Mouse (Mus musculus) MEL (cell line): Measurements from ENCODE around the gene Spef2. TPM values are rescaled to one million over a fixed set of nuclear protein-coding genes. Genes with fewer than 3 reads are reported as not detected.

Source experiments
- DNase-seq: peaks from one replicate; pipeline ENCODE4 v3.0.0; 2011; ENCODE audit warnings: low read depth, low spot score
- H3K27ac ChIP-seq: 2 replicates; pipeline ENCODE4 v1.5.1; 2012; ENCODE audit warnings: low read depth, mild to moderate bottlenecking, control low read depth, low read length, moderate library complexity; ENCODE audit not compliant: control insufficient read depth
- H3K27me3 ChIP-seq, 2 experiments: fragments of 150-350 bp in 1 of 2; sonication (generic) in 1 of 2; 2 replicates each; pipeline ENCODE4 v1.6.1; 2012; ENCODE audit warnings: low read length in 2 of 2, mild to moderate bottlenecking in 2 of 2, improper control_type of control experiment in 1 of 2, moderate library complexity in 1 of 2; ENCODE audit not compliant: insufficient read depth in 2 of 2, control insufficient read depth in 1 of 2
- H3K36me3 ChIP-seq, 2 experiments: 2 replicates each; pipeline ENCODE4 v1.6.1; 2012 to 2014; ENCODE audit warnings: low read length in 2 of 2, improper control_type of control experiment in 1 of 2, inconsistent platforms in 1 of 2, mild to moderate bottlenecking in 1 of 2; ENCODE audit not compliant: insufficient read depth in 2 of 2, control insufficient read depth in 1 of 2
- H3K4me1 ChIP-seq, 2 experiments: fragments of 150-350 bp in 1 of 2; sonication (generic) in 1 of 2; 2 replicates each; pipeline ENCODE4 v1.6.1; 2012; ENCODE audit warnings: low read length in 2 of 2, improper control_type of control experiment in 1 of 2, mild to moderate bottlenecking in 1 of 2; ENCODE audit not compliant: insufficient read depth in 2 of 2, control insufficient read depth in 1 of 2
- H3K4me3 ChIP-seq, 2 experiments: fragments of 150-350 bp in 1 of 2; sonication (generic) in 1 of 2; 2 replicates each; pipeline ENCODE4 v1.5.1; 2012; ENCODE audit warnings: low read depth in 2 of 2, low read length in 2 of 2, mild to moderate bottlenecking in 2 of 2, moderate library complexity in 2 of 2, control low read depth in 1 of 2, improper control_type of control experiment in 1 of 2; ENCODE audit not compliant: control insufficient read depth in 1 of 2, insufficient read depth in 1 of 2
- H3K79me2 ChIP-seq: 2 replicates; pipeline ENCODE4 v1.6.1; 2012; ENCODE audit warnings: mild to moderate bottlenecking, low read length, moderate library complexity; ENCODE audit not compliant: control insufficient read depth, poor library complexity, insufficient read depth
- H3K9ac ChIP-seq: 2 replicates; pipeline ENCODE4 v1.6.1; 2012; ENCODE audit warnings: low read depth, mild to moderate bottlenecking, control low read depth, low read length, moderate library complexity; ENCODE audit not compliant: control insufficient read depth, poor library complexity, severe bottlenecking
- H3K9me3 ChIP-seq: fragments of 150-350 bp; sonication (generic); replicated peaks from 2 replicates; pipeline ENCODE4 v1.6.1; 2012; ENCODE audit warnings: mild to moderate bottlenecking, low read length, improper control_type of control experiment, moderate library complexity; ENCODE audit not compliant: insufficient read depth
- CHD1 ChIP-seq: IDR thresholded peaks from 2 replicates; pipeline ENCODE4 v1.6.1; 2012; ENCODE audit warnings: low read depth, mild to moderate bottlenecking, inconsistent platforms, low read length, improper control_type of control experiment
- E2F4 ChIP-seq: IDR thresholded peaks from 2 replicates; pipeline ENCODE4 v1.6.1; 2011; ENCODE audit warnings: low read depth, low read length, improper control_type of control experiment, borderline replicate concordance
- EP300 ChIP-seq, 2 experiments: IDR thresholded peaks; 2 replicates each; pipeline ENCODE4 v1.6.1; 2011; ENCODE audit warnings: improper control_type of control experiment in 2 of 2, low read length in 2 of 2, low read depth in 1 of 2, mild to moderate bottlenecking in 1 of 2
- GABPA ChIP-seq: IDR thresholded peaks from 2 replicates; pipeline ENCODE4 v1.6.1; 2012; ENCODE audit warnings: low read depth, mild to moderate bottlenecking, inconsistent platforms, low read length, improper control_type of control experiment, moderate library complexity
- JUND ChIP-seq: IDR thresholded peaks from 2 replicates; pipeline ENCODE4 v1.6.1; 2011; ENCODE audit warnings: low read depth, mild to moderate bottlenecking, improper control_type of control experiment, low read length
- MAX ChIP-seq: IDR thresholded peaks from 2 replicates; pipeline ENCODE4 v1.6.1; 2011; ENCODE audit warnings: low read length, improper control_type of control experiment
- MYB ChIP-seq: IDR thresholded peaks from 2 replicates; pipeline ENCODE4 v1.6.1; 2011; ENCODE audit warnings: mild to moderate bottlenecking, low read depth, low read length, improper control_type of control experiment
- NELFE ChIP-seq: IDR thresholded peaks from 2 replicates; pipeline ENCODE4 v1.6.1; 2011; ENCODE audit warnings: low read depth, low read length, improper control_type of control experiment
- POLR2AphosphoS2 ChIP-seq: IDR thresholded peaks from 2 replicates; pipeline ENCODE4 v1.6.1; 2011; ENCODE audit warnings: low read length, improper control_type of control experiment
- POLR2AphosphoS5 ChIP-seq: IDR thresholded peaks from 2 replicates; pipeline ENCODE4 v1.6.1; 2012; ENCODE audit warnings: low read depth, borderline replicate concordance, mild to moderate bottlenecking, inconsistent platforms, low read length, moderate library complexity, mixed read lengths
- RAD21 ChIP-seq: IDR thresholded peaks from 2 replicates; pipeline ENCODE4 v1.6.1; 2011; ENCODE audit warnings: mild to moderate bottlenecking, low read depth, low read length, improper control_type of control experiment
- RCOR1 ChIP-seq: IDR thresholded peaks from 2 replicates; pipeline ENCODE4 v1.6.1; 2012; ENCODE audit warnings: low read depth, mild to moderate bottlenecking, inconsistent platforms, low read length, improper control_type of control experiment
- SIN3A ChIP-seq: IDR thresholded peaks from 2 replicates; pipeline ENCODE4 v1.6.1; 2012; ENCODE audit warnings: low read length, improper control_type of control experiment, inconsistent platforms
- SMC3 ChIP-seq: IDR thresholded peaks from 2 replicates; pipeline ENCODE4 v1.6.1; 2011; ENCODE audit warnings: low read depth, low read length, improper control_type of control experiment
- UBTF ChIP-seq: IDR thresholded peaks from 2 replicates; pipeline ENCODE4 v1.6.1; 2012; ENCODE audit warnings: low read depth, mild to moderate bottlenecking, inconsistent platforms, low read length, improper control_type of control experiment, moderate library complexity, borderline replicate concordance; ENCODE audit not compliant: insufficient read depth
- USF1 ChIP-seq: IDR thresholded peaks from 2 replicates; pipeline ENCODE4 v1.6.1; 2014; ENCODE audit warnings: low read depth, mild to moderate bottlenecking, inconsistent platforms, low read length, improper control_type of control experiment, moderate library complexity
- ZMIZ1 ChIP-seq: IDR thresholded peaks from 2 replicates; pipeline ENCODE4 v1.6.1; 2012; ENCODE audit warnings: low read depth, mild to moderate bottlenecking, inconsistent platforms, low read length, improper control_type of control experiment, moderate library complexity
- polyA plus RNA-seq, 2 experiments: library from polyadenylated mRNA; stranded (reverse) in 1 of 2; unstranded in 1 of 2; fragments of >175 nt in 1 of 2; fragments of >200 nt in 1 of 2; gene quantifications; 2 replicates each; pipeline versions ENCODE4 v1.2.1 to v1.2.4; 2012; ENCODE audit warnings: low replicate concordance in 2 of 2, low read depth in 1 of 2; ENCODE audit not compliant: insufficient read length in 2 of 2, insufficient read depth in 1 of 2, missing spikeins in 1 of 2
- total RNA-seq: library from RNA; depleted of rRNA; stranded (reverse); fragments of 300-350 nt; gene quantifications from 2 replicates; pipeline ENCODE4 v1.2.3, GENCODE M21; 2012

Spef2 gene
- total and polyA plus RNA-seq, 3 experiments = 0.08 TPM; not detected in 2

GRCm38 (mm10) chr15:9548951-9549350, 199.7 kb downstream of the Spef2 start:
- H3K4me3 ChIP-seq = no peak overlapping the region
- H3K27me3 ChIP-seq = peaks cover 0 to 1% of the 10 kb centered on the region in 2 experiments; a peak in 3 of 4 replicates
- no peaks in the 10 kb centered on the region for H3K36me3 ChIP-seq
- H3K4me1 ChIP-seq = no peaks in the 10 kb centered on the region
- no peaks in the 10 kb centered on the region for H3K79me2 ChIP-seq
- H3K9me3 ChIP-seq = no peaks in the 10 kb centered on the region
- TF ChIP-seq NELFE = no peak
- no peak for TF ChIP-seq POLR2AphosphoS5
- TF ChIP-seq CHD1 = no peak
- no peak for TF ChIP-seq POLR2AphosphoS2
- TF ChIP-seq EP300 (IDR thresholded peaks at IDR 0.05; ENCODE audit: low read depth in 1 of 2, low read length in 2 of 2) = no peak
- TF ChIP-seq JUND = no peak
- H3K27ac ChIP-seq = no peak overlapping the region
- DNase-seq = no peak
- H3K9ac ChIP-seq = no peak overlapping the region

GRCm38 (mm10) chr15:9535200-9535599, 213.5 kb downstream of the Spef2 start:
- Histone ChIP-seq H3K9ac (no peak overlapping the region), H3K36me3 (no peaks in the 10 kb centered on the region), H3K4me3 (no peak overlapping the region), H3K27me3 (peaks cover 0 to 1% of the 10 kb centered on the region in 2 experiments; a peak in 3 of 4 replicates), H3K4me1 (no peaks in the 10 kb centered on the region), H3K27ac (no peak overlapping the region), H3K9me3 (no peaks in the 10 kb centered on the region), H3K79me2 (no peaks in the 10 kb centered on the region)
- DNase-seq = no peak
- TF ChIP-seq SMC3 (no peak), RAD21 (no peak), POLR2AphosphoS2 (no peak), GABPA (no peak), MAX (no peak), USF1 (no peak), SIN3A (no peak), RCOR1 (no peak), UBTF (no peak), MYB (no peak), E2F4 (no peak), ZMIZ1 (no peak), JUND (no peak)
